24 mouse cellular contexts compared by ENCODE assay signal in the genomic region with DNA sequence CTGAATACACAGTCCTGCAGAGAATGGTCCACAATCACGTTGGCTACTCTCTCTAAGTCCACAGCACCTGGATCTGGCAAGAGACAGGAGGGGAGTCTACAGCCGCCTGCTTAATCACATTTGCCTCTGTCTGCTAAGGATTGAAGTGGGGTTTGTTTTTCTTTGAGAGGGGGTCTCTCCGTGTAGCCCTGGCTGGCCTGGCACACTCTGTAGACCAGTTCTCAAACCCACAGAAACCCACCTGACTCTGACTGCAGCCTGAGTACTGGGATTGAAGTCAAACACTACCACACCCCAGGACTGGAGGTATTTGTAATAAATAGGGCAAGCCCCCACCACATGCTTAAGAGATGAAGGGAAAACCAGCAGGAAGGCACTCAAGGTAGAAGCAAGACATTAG. TPM values are rescaled to one million over a fixed set of nuclear protein-coding genes. Genes with fewer than 3 reads are reported as not detected.
DNase-seq lines count a peak whose midpoint lies in the region; ATAC-seq and TF ChIP-seq lines count a peak whose summit lies in the region.
"Had no signal": no experiment of that assay in that cellular context is flagged by ENCODE, and none has a peak within 500 bp of the region (broad histone marks: within the 10 kb centered on the region; RNA-seq: fewer than 3 reads in every experiment).

No protein-coding gene starts in this region.

- no peak for DNase-seq in heart, postnatal 25 days (ENCODE audit: low spot score)
- DNase-seq in liver, embryonic 11.5 days (ENCODE audit: low spot score): no peak
- DNase-seq in CH12.LX (ENCODE audit: extremely low read depth): no peak
- DNase-seq in urinary bladder, adult 18-20 months (ENCODE audit: low spot score in 2 of 2): no peak
- DNase-seq: adrenal gland, adult 8-10 months; adrenal gland, postnatal 25 days; cerebellum, adult 11-12 months; cerebellum, postnatal 25 days; forebrain, postnatal 0 days; gastrocnemius, adult 2 months; gastrocnemius, postnatal 14 days; heart, adult 18-20 months; heart, postnatal 36 days had no signal

- no peak; the same call in 1 of the 2 replicates for TF ChIP-seq POLR2A in CH12.LX (IDR thresholded peaks at IDR 0.05; ENCODE audit: low read depth, low read length)

- in situ Hi-C loops in CH12.LX (cut with MboI; ENCODE audit: low pct_ligation_motif_present, low pct_unique_long_range_greater_than_20kb, low sequenced_read_pairs): loop anchor here (25.0 kb wide), 1 partner anchor 403 kb away; the partner anchor contains the start of gene Galk1

- TF ChIP-seq CTCF in CH12.LX (conservative IDR thresholded peaks at IDR 0.05 in 1 of 2, IDR thresholded peaks at IDR 0.05 in 1 of 2; ENCODE audit: low read depth in 2 of 2, low read length in 2 of 2) (no peak), E14TG2a.4 (conservative IDR thresholded peaks at IDR 0.05; ENCODE audit: low read length) (no peak)

- no peaks in the 10 kb centered on the region for H3K9me3 ChIP-seq in heart, embryonic 12.5 days (replicated peaks)
- H3K9me3 ChIP-seq in liver, embryonic 12.5 days (replicated peaks): no peaks in the 10 kb centered on the region
- no peaks in the 10 kb centered on the region for H3K9me3 ChIP-seq in liver, embryonic 11.5 days (ENCODE audit: control insufficient read depth, low read length)
- H3K9me3 ChIP-seq in CH12.LX (replicated peaks; ENCODE audit: low read length) (no peaks in the 10 kb centered on the region), E14TG2a.4 (ENCODE audit: low read length) (no peaks in the 10 kb centered on the region)
- H3K9me3 ChIP-seq: embryonic facial prominence, embryonic 12.5 days; embryonic facial prominence, embryonic 15.5 days; heart, embryonic 10.5 days; hindbrain, embryonic 10.5 days had no signal

- WGBS in heart, embryonic 12.5 days: 65% methylated on average over 3 of the region's 3 CpGs
- 75% methylated on average over 3 of the region's 3 CpGs for WGBS in liver, embryonic 12.5 days (ENCODE audit: insufficient replicate concordance)
- WGBS in liver, embryonic 11.5 days: 79% methylated on average over 3 of the region's 3 CpGs

- peaks cover 60% of the 10 kb centered on the region for H3K79me2 ChIP-seq in CH12.LX (replicated peaks; ENCODE audit: control insufficient read depth, extremely low read depth, insufficient read depth, poor library complexity, severe bottlenecking)

- H3K9ac ChIP-seq in heart, embryonic 12.5 days: 0 out of 2 replicates have a peak overlapping the region, but pooled peaks have one; percentile 17
- H3K9ac ChIP-seq in liver, embryonic 12.5 days: no peak overlapping the region; the same call in 1 of the 2 replicates
- H3K9ac ChIP-seq in liver, embryonic 11.5 days (ENCODE audit: low read depth, low read length): no peak overlapping the region
- no peak overlapping the region for H3K9ac ChIP-seq in CH12.LX (ENCODE audit: insufficient read depth, low read depth)
- H3K9ac ChIP-seq: embryonic facial prominence, embryonic 12.5 days; embryonic facial prominence, embryonic 15.5 days; forebrain, postnatal 0 days; hindbrain, embryonic 14.5 days had no signal

- ATAC-seq in heart, embryonic 12.5 days (ENCODE audit: insufficient number of reproducible peaks, low FRiP score): no peak
- no peak for ATAC-seq in liver, embryonic 12.5 days
- ATAC-seq in liver, embryonic 11.5 days (replicated peaks; ENCODE audit: low FRiP score): no peak
- ATAC-seq: CD4-positive, CD25-positive, alpha-beta regulatory T cell, adult 4 months; forebrain, embryonic 14.5 days; forebrain, postnatal 0 days; intestine, postnatal 0 days had no signal

- H3K36me3 ChIP-seq in heart, embryonic 12.5 days: peaks cover 53% of the 10 kb centered on the region
- peaks cover 54% of the 10 kb centered on the region for H3K36me3 ChIP-seq in liver, embryonic 12.5 days
- peaks cover 37% of the 10 kb centered on the region for H3K36me3 ChIP-seq in liver, embryonic 11.5 days (ENCODE audit: control insufficient read depth, insufficient read depth, low read length)
- peaks cover 63 to 77% of the 10 kb centered on the region in 2 experiments for H3K36me3 ChIP-seq in CH12.LX (replicated peaks in 1 of 2; ENCODE audit: control insufficient read depth in 1 of 2, insufficient read depth in 1 of 2, low read length in 1 of 2)
- peaks cover 81% of the 10 kb centered on the region for H3K36me3 ChIP-seq in E14TG2a.4 (ENCODE audit: insufficient read depth, low read length)

- no peak for TF ChIP-seq RAD21 in CH12.LX (IDR thresholded peaks at IDR 0.05; ENCODE audit: low read depth, low read length)

- TF ChIP-seq EP300 in CH12.LX (IDR thresholded peaks at IDR 0.05; ENCODE audit: low read length): no peak

- dilution Hi-C loops in CH12.LX (cut with MboI; ENCODE audit: extremely low pct_ligation_motif_present, extremely low pct_unique_long_range_greater_than_20kb, low sequenced_read_pairs): no loop called here

- peaks cover 31% of the 10 kb centered on the region for H3K4me1 ChIP-seq in heart, embryonic 12.5 days (replicated peaks)
- peaks cover 57% of the 10 kb centered on the region for H3K4me1 ChIP-seq in liver, embryonic 12.5 days
- peaks cover 26% of the 10 kb centered on the region for H3K4me1 ChIP-seq in liver, embryonic 11.5 days (replicated peaks; ENCODE audit: control insufficient read depth, insufficient read depth, low read length)
- H3K4me1 ChIP-seq in CH12.LX (ENCODE audit: control insufficient read depth in 1 of 2, insufficient read depth in 2 of 2): peaks cover 30 to 79% of the 10 kb centered on the region in 2 experiments
- peaks cover 85% of the 10 kb centered on the region for H3K4me1 ChIP-seq in E14TG2a.4 (replicated peaks; ENCODE audit: low read depth, low read length)

- H3K27me3 ChIP-seq in heart, embryonic 12.5 days (replicated peaks): no peaks in the 10 kb centered on the region
- no peaks in the 10 kb centered on the region for H3K27me3 ChIP-seq in liver, embryonic 12.5 days (replicated peaks)
- H3K27me3 ChIP-seq in liver, embryonic 11.5 days (replicated peaks; ENCODE audit: control insufficient read depth, insufficient read depth, low read length): no peaks in the 10 kb centered on the region
- no peaks in the 10 kb centered on the region for H3K27me3 ChIP-seq in CH12.LX (replicated peaks)
- no peaks in the 10 kb centered on the region for H3K27me3 ChIP-seq in E14TG2a.4 (ENCODE audit: insufficient read depth, low read length)
- H3K27me3 ChIP-seq: embryonic facial prominence, embryonic 12.5 days; embryonic facial prominence, embryonic 15.5 days had no signal

- H3K4me2 ChIP-seq in heart, embryonic 12.5 days: no peak overlapping the region
- no peak overlapping the region for H3K4me2 ChIP-seq in liver, embryonic 12.5 days
- H3K4me2 ChIP-seq in liver, embryonic 11.5 days: no peak overlapping the region
- no peak overlapping the region for H3K4me2 ChIP-seq in CH12.LX (ENCODE audit: insufficient read depth, low read depth, poor library complexity, severe bottlenecking)
- H3K4me2 ChIP-seq: embryonic facial prominence, embryonic 12.5 days; embryonic facial prominence, embryonic 15.5 days; hindbrain, embryonic 14.5 days had no signal

- H3K27ac ChIP-seq in heart, embryonic 12.5 days (ENCODE audit: poor library complexity, severe bottlenecking): no peak overlapping the region
- peak overlapping the region; percentile 29; the same call in 1 of the 2 replicates for H3K27ac ChIP-seq in liver, embryonic 12.5 days
- H3K27ac ChIP-seq in liver, embryonic 11.5 days (ENCODE audit: low read depth, low read length): no peak overlapping the region
- H3K27ac ChIP-seq in CH12.LX (ENCODE audit: insufficient read depth, low read depth): 0 out of 2 replicates have a peak overlapping the region, but pooled peaks have one; percentile 3
- H3K27ac ChIP-seq: embryonic facial prominence, embryonic 12.5 days; embryonic facial prominence, embryonic 15.5 days; gastrocnemius, adult 2 months; heart, embryonic 10.5 days; hindbrain, embryonic 10.5 days; hindbrain, embryonic 14.5 days had no signal

- no peak overlapping the region for H3K4me3 ChIP-seq in heart, embryonic 12.5 days
- no peak overlapping the region for H3K4me3 ChIP-seq in liver, embryonic 12.5 days
- no peak overlapping the region for H3K4me3 ChIP-seq in liver, embryonic 11.5 days (ENCODE audit: low read depth, low read length)
- H3K4me3 ChIP-seq in CH12.LX (replicated peaks in 1 of 3; ENCODE audit: low read depth in 2 of 3, low read length in 2 of 3, poor library complexity in 1 of 3): no peak overlapping the region
- peak overlapping the region; percentile 46 for H3K4me3 ChIP-seq in E14TG2a.4 (replicated peaks; ENCODE audit: low read length)
- H3K4me3 ChIP-seq: embryonic facial prominence, embryonic 12.5 days; embryonic facial prominence, embryonic 15.5 days; gastrocnemius, adult 2 months; heart, embryonic 10.5 days; hindbrain, embryonic 10.5 days had no signal

- intact Hi-C loops in heart, postnatal 25 days (cut with DNase I): no loop called here

RNA-seq across cellular contexts. Expression of gene Mif4gd, which starts 3.2 kb away (rescaled TPM):
- 20.9 and 22.0 TPM in 2 replicates for polyA plus RNA-seq in heart, embryonic 12.5 days (2016; fragmentation: Nextera tagmentation; extraction: Ambion mirVana)
- 10 to 100 TPM; 45.5 to 56.9 TPM for total RNA-seq in heart, postnatal 25 days (2021)
- 26.6 and 27.1 TPM in 2 replicates for polyA plus RNA-seq in liver, embryonic 12.5 days (2016; fragmentation: Nextera tagmentation; extraction: Ambion mirVana)
- 39.0 and 41.4 TPM in 2 replicates for polyA plus RNA-seq in liver, embryonic 11.5 days (2014; fragmentation: Nextera tagmentation; extraction: Ambion mirVana)
- 143 and 177 TPM in 2 replicates for total RNA-seq in CH12.LX (2012; rRNA removed)
- 160 and 174 TPM in 2 replicates for total RNA-seq in CH12.LX (2014; rRNA removed)
- 131 and 143 TPM in 2 replicates for polyA plus RNA-seq in CH12.LX (2012; ENCODE audit: insufficient read length, low read depth)

RNA-seq across cellular contexts. Expression of gene Gga3, which starts 5.7 kb away (rescaled TPM):
- polyA plus RNA-seq in heart, embryonic 12.5 days (2016; fragmentation: Nextera tagmentation; extraction: Ambion mirVana): 19.2 and 21.9 TPM in 2 replicates
- 10 to 100 TPM; 20.9 to 24.5 TPM for total RNA-seq in heart, postnatal 25 days (2021)
- 14.0 and 14.7 TPM in 2 replicates for polyA plus RNA-seq in liver, embryonic 12.5 days (2016; fragmentation: Nextera tagmentation; extraction: Ambion mirVana)
- 23.6 and 27.4 TPM in 2 replicates for polyA plus RNA-seq in liver, embryonic 11.5 days (2014; fragmentation: Nextera tagmentation; extraction: Ambion mirVana)
- total RNA-seq in CH12.LX (2012; rRNA removed): 18.7 and 22.6 TPM in 2 replicates
- total RNA-seq in CH12.LX (2014; rRNA removed): 7.7 TPM in 2 replicates
- 37.2 and 39.8 TPM in 2 replicates for polyA plus RNA-seq in CH12.LX (2012; ENCODE audit: insufficient read length, low read depth)

RNA-seq across cellular contexts. Expression of gene Mrps7, which starts 5.9 kb away (rescaled TPM):
- 90.4 and 95.4 TPM in 2 replicates for polyA plus RNA-seq in heart, embryonic 12.5 days (2016; fragmentation: Nextera tagmentation; extraction: Ambion mirVana)
- 10 to 100 TPM; 74.0 to 82.3 TPM for total RNA-seq in heart, postnatal 25 days (2021)
- polyA plus RNA-seq in liver, embryonic 12.5 days (2016; fragmentation: Nextera tagmentation; extraction: Ambion mirVana): 83.1 and 87.3 TPM in 2 replicates
- 121 and 125 TPM in 2 replicates for polyA plus RNA-seq in liver, embryonic 11.5 days (2014; fragmentation: Nextera tagmentation; extraction: Ambion mirVana)
- total RNA-seq in CH12.LX (2012; rRNA removed) (172 and 217 TPM in 2 replicates), CH12.LX (2014; rRNA removed) (154 and 168 TPM in 2 replicates)
- polyA plus RNA-seq in CH12.LX (2012; ENCODE audit: insufficient read length, low read depth): 157 and 184 TPM in 2 replicates

RNA-seq across cellular contexts. Expression of gene Slc25a19, which starts 18.5 kb away (rescaled TPM):
- 39.9 and 42.1 TPM in 2 replicates for polyA plus RNA-seq in heart, embryonic 12.5 days (2016; fragmentation: Nextera tagmentation; extraction: Ambion mirVana)
- total RNA-seq in heart, postnatal 25 days (2021): 10 to 100 TPM; 41.6 to 45.9 TPM
- 15.7 and 17.2 TPM in 2 replicates for polyA plus RNA-seq in liver, embryonic 12.5 days (2016; fragmentation: Nextera tagmentation; extraction: Ambion mirVana)
- polyA plus RNA-seq in liver, embryonic 11.5 days (2014; fragmentation: Nextera tagmentation; extraction: Ambion mirVana): 30.2 and 30.9 TPM in 2 replicates
- total RNA-seq in CH12.LX (2012; rRNA removed) (277 and 312 TPM in 2 replicates), CH12.LX (2014; rRNA removed) (278 and 294 TPM in 2 replicates)
- 374 and 398 TPM in 2 replicates for polyA plus RNA-seq in CH12.LX (2012; ENCODE audit: insufficient read length, low read depth)

RNA-seq across cellular contexts. Expression of gene Nup85, which starts 45.3 kb away (rescaled TPM):
- 117 and 132 TPM in 2 replicates for polyA plus RNA-seq in heart, embryonic 12.5 days (2016; fragmentation: Nextera tagmentation; extraction: Ambion mirVana)
- total RNA-seq in heart, postnatal 25 days (2021): 10 to 100 TPM; 20.4 to 25.1 TPM
- polyA plus RNA-seq in liver, embryonic 12.5 days (2016; fragmentation: Nextera tagmentation; extraction: Ambion mirVana): 202 and 216 TPM in 2 replicates
- polyA plus RNA-seq in liver, embryonic 11.5 days (2014; fragmentation: Nextera tagmentation; extraction: Ambion mirVana): 277 and 296 TPM in 2 replicates
- 290 and 340 TPM in 2 replicates for total RNA-seq in CH12.LX (2012; rRNA removed)
- 282 and 305 TPM in 2 replicates for total RNA-seq in CH12.LX (2014; rRNA removed)
- 326 and 368 TPM in 2 replicates for polyA plus RNA-seq in CH12.LX (2012; ENCODE audit: insufficient read length, low read depth)

Comparison
In these comparisons a context has a peak if more than half of its experiments do, and no peak if none do; other contexts are left out.
1. H3K27ac ChIP-seq: peak in liver, embryonic 12.5 days (single experiment) and CH12.LX (single experiment); none in heart, embryonic 12.5 days (single experiment) and liver, embryonic 11.5 days (single experiment).